Mouse (Mus musculus) NIH3T3 (cell line): Measurements from ENCODE around the gene Slc29a3.
"Not testable (repeated sequence)": the region's sequence is repeated elsewhere in the genome, so short reads cannot be mapped to it uniquely, and the experiment has no call there.

Experiments used
- DNase-seq: peaks from one replicate; pipeline ENCODE4 v3.0.0-alpha.2; 2012; ENCODE audit warnings: low read depth

Slc29a3 gene

GRCm38 (mm10) chr10:60726896-60727295 lies 25.7 kb downstream of the Slc29a3 start:
- no peak for DNase-seq

DNA sequence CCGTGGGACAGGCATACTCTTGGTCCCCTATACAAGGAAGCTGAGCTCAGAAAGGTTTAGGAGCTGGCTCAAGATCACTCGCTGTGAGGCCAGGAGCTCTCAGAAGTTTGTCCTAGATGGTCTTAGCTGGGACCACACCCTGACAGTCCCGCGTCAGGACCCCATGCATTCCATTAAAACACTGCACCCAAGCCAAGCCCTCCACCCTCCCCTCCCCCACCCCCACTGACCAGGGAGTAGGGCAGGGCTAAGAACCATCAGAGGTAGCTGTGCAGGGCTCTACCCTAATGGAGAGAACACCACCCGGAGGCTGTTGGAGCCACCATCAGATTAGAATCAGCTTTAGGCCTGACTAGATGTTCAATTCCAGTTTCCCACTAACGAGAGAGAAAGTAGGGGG lies 28.1 kb downstream of the Slc29a3 start:
- no peak for DNase-seq

DNA sequence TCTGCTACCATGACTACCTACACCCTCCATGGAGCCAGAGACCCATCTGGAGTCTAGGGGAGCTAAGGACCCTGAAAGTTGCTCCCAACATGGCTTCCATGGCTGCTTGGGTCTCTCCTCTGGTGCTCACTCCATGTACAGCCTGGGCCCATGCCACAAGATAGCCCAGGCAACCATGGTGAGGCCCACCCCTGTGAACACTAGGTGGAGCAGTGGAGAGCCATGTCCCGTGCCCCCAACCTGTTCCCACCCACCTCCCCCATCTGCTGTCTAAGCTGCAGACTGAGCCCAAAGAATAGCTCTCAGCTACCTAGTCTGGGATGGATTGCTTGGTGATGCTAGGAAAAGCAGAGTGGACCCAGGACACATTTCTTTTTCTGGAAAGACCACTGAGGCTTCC lies 29.2 kb downstream of the Slc29a3 start:
- DNase-seq, result no peak

DNA sequence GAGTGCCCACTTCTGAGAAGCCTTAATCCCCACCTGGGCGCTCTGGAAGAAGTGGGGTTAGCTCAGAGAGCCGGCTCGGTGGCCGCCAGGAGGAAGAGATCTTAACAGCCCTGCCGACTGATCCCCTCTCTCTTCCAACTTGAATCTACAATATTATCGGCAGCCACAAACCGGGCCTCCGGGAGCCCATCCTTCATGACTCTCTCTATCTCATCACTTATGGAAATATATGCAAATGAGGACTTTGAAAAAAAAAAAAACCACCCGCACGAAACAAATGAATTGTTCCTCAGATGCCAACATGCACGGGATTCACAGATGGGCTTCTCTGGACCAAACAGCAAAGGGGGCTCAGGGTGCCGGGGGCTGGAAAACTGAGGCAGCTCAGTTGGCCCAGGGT lies 31.0 kb downstream of the Slc29a3 start:
- no peak for DNase-seq

GRCm38 (mm10) chr10:60720461-60720860 lies 32.1 kb downstream of the Slc29a3 start:
- no peak for DNase-seq

- no peak for DNase-seq
These were observed 34.1 kb downstream of the Slc29a3 start for GRCm38 (mm10) chr10:60718491-60718890.

DNA sequence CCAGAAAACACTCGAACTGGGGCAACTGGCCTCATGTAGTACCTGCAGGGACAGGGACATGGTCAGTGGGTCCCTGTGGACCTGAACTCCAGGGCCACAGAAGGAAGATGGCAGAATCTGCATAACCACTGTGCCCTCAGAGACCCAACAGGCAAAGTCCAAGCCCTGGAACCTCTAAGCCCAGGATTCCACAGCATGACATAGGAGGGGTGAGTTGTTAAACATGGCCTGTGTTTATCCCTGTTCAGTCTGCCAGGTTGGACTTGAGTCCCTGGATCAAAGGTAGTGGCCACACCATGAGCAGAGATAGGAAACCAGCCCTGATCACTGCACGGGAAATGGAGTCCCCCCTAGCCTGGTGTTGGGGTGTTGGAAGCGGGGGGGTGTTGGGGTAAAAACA lies 36.1 kb downstream of the Slc29a3 start:
- no peak for DNase-seq

GRCm38 (mm10) chr10:60712299-60712698 lies 40.3 kb downstream of the Slc29a3 start:
- not testable (repeated sequence) for DNase-seq

DNA sequence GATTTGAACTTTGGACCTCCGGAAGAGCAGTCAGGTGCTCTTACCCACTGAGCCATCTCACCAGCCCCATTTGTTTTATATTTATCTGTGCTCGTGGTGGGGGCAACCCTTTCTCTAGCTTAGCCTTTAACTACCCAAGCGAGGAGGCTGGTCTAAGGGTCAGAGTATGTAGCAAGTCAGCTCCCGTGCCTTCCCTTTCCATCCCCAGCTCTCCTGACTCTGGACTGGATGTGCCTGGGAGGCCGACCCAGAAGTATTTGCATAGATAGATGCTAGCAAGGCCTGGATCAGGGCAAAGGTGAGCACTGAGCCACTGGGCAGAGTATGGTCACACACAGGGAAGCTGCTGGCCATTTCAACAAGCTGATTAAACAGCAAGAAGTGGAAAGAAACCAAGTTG lies 43.8 kb downstream of the Slc29a3 start:
- DNase-seq, result no peak

GRCm38 (mm10) chr10:60706268-60706667 lies 46.3 kb downstream of the Slc29a3 start:
- DNase-seq, result no peak

DNA sequence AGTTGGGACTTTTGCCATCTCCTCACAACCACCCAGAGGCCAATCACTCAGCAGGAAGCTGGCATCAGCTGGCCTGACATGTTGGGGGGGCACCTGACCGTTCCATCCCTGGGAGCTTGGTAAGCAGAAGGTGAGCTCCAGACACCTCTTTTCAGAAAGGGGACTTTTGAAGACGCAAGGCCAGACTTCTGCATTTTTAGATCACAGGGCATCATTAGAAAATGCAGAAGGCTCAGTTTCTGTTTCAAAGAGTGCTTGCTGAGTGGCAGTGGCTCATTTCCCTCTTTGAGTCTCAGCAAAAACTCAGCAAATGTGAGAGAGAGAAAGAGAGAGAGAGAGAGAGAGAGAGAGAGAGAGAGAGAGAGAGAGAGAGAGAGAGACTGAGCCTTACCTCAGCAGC lies 47.5 kb downstream of the Slc29a3 start:
- no peak for DNase-seq

GRCm38 (mm10) chr10:60697775-60698174 lies 54.8 kb downstream of the Slc29a3 start:
- DNase-seq, result no peak

- DNase-seq, result peak; percentile 69
These were observed 55.6 kb downstream of the Slc29a3 start for GRCm38 (mm10) chr10:60696975-60697374.

DNA sequence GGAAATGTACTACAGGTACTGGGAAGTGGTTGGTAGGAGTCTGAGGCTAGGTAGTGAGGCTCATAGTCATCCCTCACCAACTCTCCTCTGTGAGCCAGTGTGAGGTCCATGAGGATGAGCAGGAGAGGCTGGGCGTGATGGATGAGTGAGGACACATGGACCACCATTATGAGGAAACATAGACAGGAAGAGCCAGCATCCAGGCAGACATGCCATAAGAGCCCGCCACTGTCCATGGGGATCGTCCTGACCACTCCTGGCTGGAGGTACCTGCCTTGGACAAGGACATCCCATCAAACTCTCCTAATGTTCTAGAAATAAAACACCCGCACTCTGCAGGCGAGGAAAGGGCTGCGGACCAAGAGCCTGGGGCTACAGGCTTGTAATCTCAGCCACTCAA lies 56.2 kb downstream of the Slc29a3 start, which contains the start of gene Cdh23:
Gene Cdh23 (minus strand): TSS at position 101 of the 400 bp plus-strand sequence.
- no peak for DNase-seq

GRCm38 (mm10) chr10:60691671-60692390 lies 60.8 kb downstream of the Slc29a3 start:
- DNase-seq, result no peak

GRCm38 (mm10) chr10:60690960-60691359 lies 61.6 kb downstream of the Slc29a3 start:
- DNase-seq, result peak; percentile 44

GRCm38 (mm10) chr10:60689396-60689795 lies 63.2 kb downstream of the Slc29a3 start:
- no peak for DNase-seq

GRCm38 (mm10) chr10:60687011-60687776 lies 65.4 kb downstream of the Slc29a3 start:
- peak; percentile 24 for DNase-seq

DNA sequence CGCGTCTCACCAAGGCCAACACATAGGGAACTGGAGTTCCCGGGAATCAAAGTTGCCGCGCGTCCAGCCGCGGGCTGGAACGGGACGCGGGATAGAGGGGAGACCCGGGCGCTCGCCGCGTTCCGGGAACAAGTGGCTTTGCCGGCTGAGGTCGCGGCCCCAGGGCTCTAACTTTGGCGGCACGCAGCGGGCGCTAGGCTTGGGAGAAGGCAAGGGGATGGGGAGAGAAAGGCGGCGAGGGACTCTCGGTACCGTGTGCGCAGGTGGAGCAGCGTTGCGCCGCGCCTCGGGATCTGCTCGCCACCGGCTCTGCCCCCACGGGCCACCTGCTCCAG lies 66.0 kb downstream of the Slc29a3 start:
- DNase-seq, result no peak

DNA sequence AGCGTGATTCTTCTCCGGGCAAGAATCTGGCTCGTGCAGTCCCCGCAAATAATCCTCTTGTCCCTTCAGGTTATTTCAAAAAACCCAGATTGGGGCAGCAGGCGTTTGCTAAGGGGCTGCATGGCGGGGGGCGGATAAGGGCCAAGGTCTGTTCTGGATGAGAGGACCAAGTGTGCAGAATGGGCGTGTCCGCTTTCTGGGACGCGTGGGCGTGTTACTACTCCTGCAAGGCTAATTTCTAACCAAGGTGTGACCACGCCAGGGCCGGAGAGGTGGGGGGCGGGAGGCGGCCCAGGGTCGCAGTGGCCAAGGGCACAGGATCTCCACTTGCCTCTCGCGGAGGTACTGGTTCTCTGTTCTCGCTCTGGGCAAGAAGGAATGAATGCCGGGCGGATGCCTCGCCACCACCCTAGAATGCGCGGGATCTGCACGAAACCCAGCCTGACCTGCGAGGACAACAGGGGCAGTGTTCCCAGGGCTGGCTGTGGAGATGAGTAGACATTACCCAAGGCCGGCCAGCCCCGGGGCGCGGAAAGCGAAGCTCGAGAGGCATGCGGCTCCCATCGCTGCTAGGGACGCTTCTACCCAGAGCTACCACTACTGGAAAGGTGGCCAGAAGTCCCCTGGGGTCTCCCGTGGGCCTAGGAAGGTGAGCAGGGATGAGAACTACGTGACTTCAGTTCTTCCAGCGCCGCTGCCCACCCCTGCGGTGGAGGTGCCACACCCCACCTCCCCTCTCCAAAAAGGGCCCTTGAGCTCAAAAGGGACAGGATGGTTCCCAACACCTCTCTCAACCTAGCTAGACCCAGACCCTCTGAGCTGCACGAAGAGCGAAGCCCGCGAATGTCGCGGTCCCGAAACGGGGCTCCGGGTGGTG lies 66.6 kb downstream of the Slc29a3 start:
- no peak for DNase-seq

DNA sequence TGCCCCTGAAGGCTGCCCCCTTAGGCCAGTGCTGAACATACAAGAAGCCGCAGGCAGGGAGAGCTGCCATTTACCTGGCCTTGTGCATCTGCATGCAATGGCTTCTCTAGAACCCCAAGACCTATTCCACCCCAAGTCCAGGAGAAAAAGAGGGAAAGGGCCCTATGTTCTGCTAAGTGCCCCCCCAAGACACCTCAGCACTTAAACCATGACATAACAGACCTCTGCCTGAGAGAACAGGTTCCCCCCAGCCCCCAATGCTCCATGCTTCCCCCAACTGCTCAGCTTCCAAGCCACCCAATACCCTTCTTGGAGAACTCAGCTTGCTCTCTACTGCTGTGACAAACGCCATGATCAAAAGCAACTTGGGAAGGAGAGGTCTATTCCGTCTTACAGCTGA lies 73.7 kb downstream of the Slc29a3 start:
- no peak for DNase-seq

GRCm38 (mm10) chr10:60677319-60677718 lies 75.3 kb downstream of the Slc29a3 start:
- no peak for DNase-seq

DNA sequence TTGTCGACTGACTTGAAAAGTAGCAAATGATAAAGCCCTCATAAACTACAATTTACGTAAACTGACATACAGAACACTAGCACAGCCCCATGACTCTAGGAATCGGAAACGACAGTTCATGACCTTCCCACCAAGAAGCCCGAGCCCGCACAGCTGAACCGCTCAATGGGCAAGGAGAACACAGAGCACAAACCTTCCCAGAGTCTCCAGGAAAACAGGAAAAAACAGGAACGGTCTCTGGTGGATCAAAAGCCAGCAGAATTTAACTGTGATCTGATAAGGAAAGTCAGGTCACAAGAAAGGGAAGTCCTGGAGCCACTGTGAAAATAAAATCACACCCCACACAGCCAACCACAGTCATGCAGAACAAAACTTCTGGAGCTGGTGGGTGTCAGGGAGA lies 82.4 kb downstream of the Slc29a3 start:
- no peak for DNase-seq
